Mouse (Mus musculus) erythroblast, embryonic 14.5 days (primary cell): ENCODE data around the gene Tsg101.

Experiments used
- GATA1 ChIP-seq: IDR thresholded peaks from 2 replicates; pipeline ENCODE4 v1.6.1; 2012; ENCODE audit warnings: low read length, inconsistent platforms, mixed read lengths
- TAL1 ChIP-seq: IDR thresholded peaks from 3 replicates; pipeline ENCODE4 v1.6.1; 2012; ENCODE audit warnings: low read length, inconsistent platforms, mixed read lengths

- TF ChIP-seq GATA1 (no peak), TAL1 (no peak)
These were observed 76.2 kb downstream of the Tsg101 start for GRCm38 (mm10) chr7:46843576-46843975.
